Mouse (Mus musculus): ENCODE data around the gene Pramef17. TPM values are rescaled to one million over a fixed set of nuclear protein-coding genes. Genes with fewer than 3 reads are reported as not detected.
A peak's percentile ranks its signal among the peaks of the same experiment; 100 is the strongest.
"Not testable (repeated sequence)": the region's sequence is repeated elsewhere in the genome, so short reads cannot be mapped to it uniquely, and the experiment has no call there.

The Pramef17 gene
- total RNA-seq (2022) = not detected

GRCm38 (mm10) chr4:143994269-143994668 lies at the start of gene Pramef17:
Gene Pramef17, minus strand, starts transcription at chr4:143994369.
- not testable (repeated sequence) for DNase-seq (ENCODE audit: low spot score)

- peak; percentile 62 for DNase-seq (ENCODE audit: low spot score)
Measured at GRCm38 (mm10) chr4:143988126-143988525, 6.0 kb downstream of the Pramef17 start.

GRCm38 (mm10) chr4:143987475-143987941 lies 6.7 kb downstream of the Pramef17 start:
- peak; percentile 79 for DNase-seq (ENCODE audit: low spot score)

GRCm38 (mm10) chr4:143985733-143986132 lies 8.4 kb downstream of the Pramef17 start:
- peak; percentile 36 for DNase-seq (ENCODE audit: low spot score)

GRCm38 (mm10) chr4:143985165-143985564 lies 9.0 kb downstream of the Pramef17 start:
- DNase-seq (ENCODE audit: low spot score) = peak; percentile 12

- not testable (repeated sequence) for DNase-seq (ENCODE audit: low spot score)
Measured at GRCm38 (mm10) chr4:143983446-143983845, 10.7 kb downstream of the Pramef17 start.

GRCm38 (mm10) chr4:143966850-143967249 lies 27.3 kb downstream of the Pramef17 start, which contains the start of gene Gm13101:
Gene Gm13101, minus strand, starts transcription at chr4:143966950.
- not testable (repeated sequence) for DNase-seq (ENCODE audit: low spot score)

GRCm38 (mm10) chr4:143950916-143951315 lies 43.3 kb downstream of the Pramef17 start, which contains the start of gene Pramef25:
Gene Pramef25, minus strand, starts transcription at chr4:143951016.
- not testable (repeated sequence) for DNase-seq (ENCODE audit: low spot score)

Other genes starting within 250 kb of the Pramef17 start
- not detected for gene Gm13023, start 205.0 kb downstream of the Pramef17 start, total RNA-seq (2022)
- gene Gm13084, start 178.3 kb downstream of the Pramef17 start, total RNA-seq (2022) = not detected
- gene Gm13103, start 147.9 kb downstream of the Pramef17 start, total RNA-seq (2022) = not detected
- gene Pramef6, start 94.0 kb downstream of the Pramef17 start, total RNA-seq (2022) = not detected
- not detected for gene Pramef25, start 43.4 kb downstream of the Pramef17 start, total RNA-seq (2022)
- gene Gm13101, start 27.4 kb downstream of the Pramef17 start, total RNA-seq (2022) = not detected
- gene Pramel4, start 64.8 kb upstream of the Pramef17 start, total RNA-seq (2022) = not detected
- not detected for gene Gm13102, start 112.1 kb upstream of the Pramef17 start, total RNA-seq (2022)
- not detected for gene Oog3, start 168.3 kb upstream of the Pramef17 start, total RNA-seq (2022)
- gene Oog2, start 196.3 kb upstream of the Pramef17 start, total RNA-seq (2022) = not detected
- gene C87977, start 218.9 kb upstream of the Pramef17 start, total RNA-seq (2022) = not detected